Mouse (Mus musculus) liver, embryonic 13.5 days (tissue): ENCODE measurements around the gene Krcc1. TPM values are rescaled to one million over a fixed set of nuclear protein-coding genes. Genes with fewer than 3 reads are reported as not detected.

Experiments
- ATAC-seq: fragments of 200-750 bp; cut with Nextera tagmentation; 2 replicates; pipeline ENCODE4 v1.8.0; 2017; ENCODE audit warnings: low read depth, mild to moderate bottlenecking, moderate number of reproducible peaks, moderate library complexity
- DNase-seq: peaks from one replicate; pipeline ENCODE4 v3.0.0; 2022
- H3K27ac ChIP-seq: fragments of 300-500 bp; sonication (generic); 2 replicates; pipeline ENCODE4 v1.5.1; 2015; ENCODE audit warnings: moderate library complexity, mild to moderate bottlenecking, inconsistent platforms
- H3K27me3 ChIP-seq: fragments of 300-500 bp; sonication (generic); 2 replicates; pipeline ENCODE4 v1.6.1; 2015; ENCODE audit warnings: mild to moderate bottlenecking, inconsistent platforms
- H3K36me3 ChIP-seq: fragments of 300-500 bp; sonication (generic); 2 replicates; pipeline ENCODE4 v1.6.1; 2015; ENCODE audit warnings: mild to moderate bottlenecking, inconsistent platforms
- H3K4me1 ChIP-seq: fragments of 300-500 bp; sonication (generic); replicated peaks from 2 replicates; pipeline ENCODE4 v1.6.1; 2015; ENCODE audit warnings: inconsistent platforms
- H3K4me2 ChIP-seq: fragments of 300-500 bp; sonication (generic); 2 replicates; pipeline ENCODE4 v1.6.1; 2015; ENCODE audit warnings: inconsistent platforms, mild to moderate bottlenecking, moderate library complexity
- H3K4me3 ChIP-seq: fragments of 300-500 bp; sonication (generic); replicated peaks from 2 replicates; pipeline ENCODE4 v1.5.1; 2015; ENCODE audit warnings: mild to moderate bottlenecking, inconsistent platforms
- H3K9ac ChIP-seq: fragments of 300-500 bp; sonication (generic); 2 replicates; pipeline ENCODE4 v1.6.1; 2015; ENCODE audit warnings: mild to moderate bottlenecking, inconsistent platforms
- H3K9me3 ChIP-seq: fragments of 300-500 bp; sonication (generic); replicated peaks from 2 replicates; pipeline ENCODE4 v1.6.1; 2016; ENCODE audit warnings: inconsistent platforms
- WGBS: fragments of 180-500 bp; shearing (Covaris S2); methylation state at CpG from one replicate; pipeline ENCODE4 v1.1.7; 2015; ENCODE audit not compliant: insufficient replicate concordance; 5-methylcytosine and 5-hydroxymethylcytosine counted together
- polyA plus RNA-seq: library from polyadenylated mRNA; unstranded; fragments of >200 nt; fragmentation: Nextera tagmentation; extraction: Ambion mirVana; gene quantifications from 2 replicates; pipeline ENCODE4 v1.2.1, GENCODE M21; 2015

Krcc1 gene
- polyA plus RNA-seq, 1 experiment from 2014 or later, result 24.0 TPM

GRCm38 (mm10) chr6:71242811-71243210, 28.7 kb upstream of the Krcc1 start:
- no peaks in the 10 kb centered on the region for H3K4me1 ChIP-seq
- H3K4me3 ChIP-seq, result no peak overlapping the region
- no peak overlapping the region for H3K4me2 ChIP-seq
- H3K27ac ChIP-seq, result no peak overlapping the region
- no peaks in the 10 kb centered on the region for H3K9me3 ChIP-seq
- DNase-seq (no peak), ATAC-seq (no peak)
- no peak overlapping the region for H3K9ac ChIP-seq
- H3K36me3 ChIP-seq, result no peaks in the 10 kb centered on the region
- WGBS, result 55% methylated on average over 1 of the region's 1 CpGs
- no peaks in the 10 kb centered on the region for H3K27me3 ChIP-seq

- Histone ChIP-seq H3K27me3 (no peaks in the 10 kb centered on the region), H3K27ac (no peak overlapping the region), H3K4me1 (no peaks in the 10 kb centered on the region), H3K9ac (no peak overlapping the region), H3K9me3 (no peaks in the 10 kb centered on the region), H3K4me3 (no peak overlapping the region), H3K36me3 (no peaks in the 10 kb centered on the region), H3K4me2 (no peak overlapping the region)
- WGBS, result 63% methylated on average over 3 of the region's 3 CpGs
- no peak for DNase-seq
- ATAC-seq, result no peak
Observed at GRCm38 (mm10) chr6:71243258-71243657, 28.2 kb upstream of the Krcc1 start.

GRCm38 (mm10) chr6:71248420-71248819, 23.1 kb upstream of the Krcc1 start:
- no peaks in the 10 kb centered on the region for H3K36me3 ChIP-seq
- no peak overlapping the region for H3K27ac ChIP-seq
- no peaks in the 10 kb centered on the region for H3K9me3 ChIP-seq
- no peak for ATAC-seq
- no peaks in the 10 kb centered on the region for H3K4me1 ChIP-seq
- H3K4me2 ChIP-seq, result no peak overlapping the region
- H3K27me3 ChIP-seq, result no peaks in the 10 kb centered on the region
- 60% methylated on average over 1 of the region's 1 CpGs for WGBS
- H3K9ac ChIP-seq, result no peak overlapping the region
- no peak for DNase-seq
- H3K4me3 ChIP-seq, result no peak overlapping the region

- Histone ChIP-seq H3K9me3 (no peaks in the 10 kb centered on the region), H3K4me2 (no peak overlapping the region), H3K27ac (no peak overlapping the region), H3K36me3 (no peaks in the 10 kb centered on the region), H3K4me3 (no peak overlapping the region), H3K9ac (no peak overlapping the region), H3K27me3 (no peaks in the 10 kb centered on the region), H3K4me1 (no peaks in the 10 kb centered on the region)
- 55% methylated on average over 3 of the region's 3 CpGs for WGBS
- DNase-seq, result no peak
- ATAC-seq, result no peak
Observed at GRCm38 (mm10) chr6:71249615-71250014, 21.9 kb upstream of the Krcc1 start.

GRCm38 (mm10) chr6:71250951-71251350, 20.5 kb upstream of the Krcc1 start:
- no peak overlapping the region for H3K27ac ChIP-seq
- no peaks in the 10 kb centered on the region for H3K27me3 ChIP-seq
- H3K9ac ChIP-seq, result no peak overlapping the region
- WGBS, result 51% methylated on average over 8 of the region's 8 CpGs
- H3K4me3 ChIP-seq, result no peak overlapping the region
- H3K4me1 ChIP-seq, result no peaks in the 10 kb centered on the region
- no peak for ATAC-seq
- no peaks in the 10 kb centered on the region for H3K36me3 ChIP-seq
- no peaks in the 10 kb centered on the region for H3K9me3 ChIP-seq
- H3K4me2 ChIP-seq, result no peak overlapping the region
- no peak for DNase-seq

GRCm38 (mm10) chr6:71254456-71254855, 17.0 kb upstream of the Krcc1 start:
- Histone ChIP-seq H3K4me1 (peaks cover 11% of the 10 kb centered on the region), H3K4me2 (no peak overlapping the region), H3K9me3 (no peaks in the 10 kb centered on the region), H3K27me3 (no peaks in the 10 kb centered on the region), H3K4me3 (no peak overlapping the region), H3K36me3 (no peaks in the 10 kb centered on the region), H3K27ac (no peak overlapping the region), H3K9ac (no peak overlapping the region)
- 83% methylated on average over 6 of the region's 6 CpGs for WGBS
- ATAC-seq (no peak), DNase-seq (no peak)

GRCm38 (mm10) chr6:71256166-71256565, 15.3 kb upstream of the Krcc1 start:
- H3K4me1 ChIP-seq, result peaks cover 28% of the 10 kb centered on the region
- no peak for ATAC-seq
- no peak overlapping the region for H3K27ac ChIP-seq
- no peaks in the 10 kb centered on the region for H3K9me3 ChIP-seq
- no peaks in the 10 kb centered on the region for H3K27me3 ChIP-seq
- no peak overlapping the region for H3K4me3 ChIP-seq
- H3K36me3 ChIP-seq, result no peaks in the 10 kb centered on the region
- WGBS, result 84% methylated on average over 10 of the region's 10 CpGs
- DNase-seq, result no peak
- no peak overlapping the region for H3K9ac ChIP-seq
- no peak overlapping the region for H3K4me2 ChIP-seq

GRCm38 (mm10) chr6:71257375-71257774, 14.1 kb upstream of the Krcc1 start:
- no peaks in the 10 kb centered on the region for H3K9me3 ChIP-seq
- no peaks in the 10 kb centered on the region for H3K27me3 ChIP-seq
- no peak overlapping the region for H3K27ac ChIP-seq
- no peak overlapping the region for H3K4me2 ChIP-seq
- H3K4me1 ChIP-seq, result peaks cover 36% of the 10 kb centered on the region
- H3K4me3 ChIP-seq, result no peak overlapping the region
- 54% methylated on average over 1 of the region's 1 CpGs for WGBS
- ATAC-seq (no peak), DNase-seq (no peak)
- no peak overlapping the region for H3K9ac ChIP-seq
- no peaks in the 10 kb centered on the region for H3K36me3 ChIP-seq

GRCm38 (mm10) chr6:71258562-71258961, 12.9 kb upstream of the Krcc1 start:
- no peak for DNase-seq
- 36% methylated on average over 2 of the region's 2 CpGs for WGBS
- H3K9ac ChIP-seq, result no peak overlapping the region

GRCm38 (mm10) chr6:71259166-71259565, 12.3 kb upstream of the Krcc1 start:
- no peak for DNase-seq
- Histone ChIP-seq H3K4me2 (no peak overlapping the region), H3K4me1 (peaks cover 36% of the 10 kb centered on the region), H3K4me3 (no peak overlapping the region), H3K36me3 (no peaks in the 10 kb centered on the region), H3K27me3 (no peaks in the 10 kb centered on the region), H3K27ac (no peak overlapping the region), H3K9ac (no peak overlapping the region), H3K9me3 (no peaks in the 10 kb centered on the region)
- ATAC-seq, result no peak
- 65% methylated on average over 4 of the region's 4 CpGs for WGBS

More at GRCm38 (mm10) chr6:71258562-71258961, 12.9 kb upstream of the Krcc1 start:
- no peak overlapping the region for H3K27ac ChIP-seq
- H3K36me3 ChIP-seq, result no peaks in the 10 kb centered on the region
- H3K4me2 ChIP-seq, result no peak overlapping the region
- H3K9me3 ChIP-seq, result no peaks in the 10 kb centered on the region
- no peak overlapping the region for H3K4me3 ChIP-seq
- peaks cover 36% of the 10 kb centered on the region for H3K4me1 ChIP-seq
- ATAC-seq, result no peak
- no peaks in the 10 kb centered on the region for H3K27me3 ChIP-seq

GRCm38 (mm10) chr6:71260051-71260640, 11.3 kb upstream of the Krcc1 start:
- no peaks in the 10 kb centered on the region for H3K36me3 ChIP-seq
- no peaks in the 10 kb centered on the region for H3K27me3 ChIP-seq
- ATAC-seq (peak; percentile 85), DNase-seq (no peak)
- no peak overlapping the region for H3K4me3 ChIP-seq
- no peaks in the 10 kb centered on the region for H3K9me3 ChIP-seq
- 16% methylated on average over 6 of the region's 6 CpGs for WGBS
- peaks cover 36% of the 10 kb centered on the region for H3K4me1 ChIP-seq
- peak overlapping the region; percentile 38 for H3K4me2 ChIP-seq
- no peak overlapping the region; the same call in 1 of the 2 replicates for H3K9ac ChIP-seq
- no peak overlapping the region; the same call in 1 of the 2 replicates for H3K27ac ChIP-seq

GRCm38 (mm10) chr6:71261060-71261459, 10.4 kb upstream of the Krcc1 start:
- ATAC-seq (no peak), DNase-seq (no peak)
- Histone ChIP-seq H3K9ac (no peak overlapping the region), H3K4me1 (peaks cover 36% of the 10 kb centered on the region), H3K27ac (no peak overlapping the region), H3K27me3 (no peaks in the 10 kb centered on the region), H3K4me3 (no peak overlapping the region), H3K36me3 (no peaks in the 10 kb centered on the region), H3K4me2 (no peak overlapping the region), H3K9me3 (no peaks in the 10 kb centered on the region)
- 63% methylated on average over 3 of the region's 3 CpGs for WGBS
